Mouse (Mus musculus) WW6 (cell line): ENCODE data around the gene Pnmal1.

ENCODE experiments used
- DNase-seq: peaks from one replicate; pipeline ENCODE4 v3.0.0-alpha.2; 2013; ENCODE audit warnings: low read depth, low spot score

The Pnmal1 gene

DNA sequence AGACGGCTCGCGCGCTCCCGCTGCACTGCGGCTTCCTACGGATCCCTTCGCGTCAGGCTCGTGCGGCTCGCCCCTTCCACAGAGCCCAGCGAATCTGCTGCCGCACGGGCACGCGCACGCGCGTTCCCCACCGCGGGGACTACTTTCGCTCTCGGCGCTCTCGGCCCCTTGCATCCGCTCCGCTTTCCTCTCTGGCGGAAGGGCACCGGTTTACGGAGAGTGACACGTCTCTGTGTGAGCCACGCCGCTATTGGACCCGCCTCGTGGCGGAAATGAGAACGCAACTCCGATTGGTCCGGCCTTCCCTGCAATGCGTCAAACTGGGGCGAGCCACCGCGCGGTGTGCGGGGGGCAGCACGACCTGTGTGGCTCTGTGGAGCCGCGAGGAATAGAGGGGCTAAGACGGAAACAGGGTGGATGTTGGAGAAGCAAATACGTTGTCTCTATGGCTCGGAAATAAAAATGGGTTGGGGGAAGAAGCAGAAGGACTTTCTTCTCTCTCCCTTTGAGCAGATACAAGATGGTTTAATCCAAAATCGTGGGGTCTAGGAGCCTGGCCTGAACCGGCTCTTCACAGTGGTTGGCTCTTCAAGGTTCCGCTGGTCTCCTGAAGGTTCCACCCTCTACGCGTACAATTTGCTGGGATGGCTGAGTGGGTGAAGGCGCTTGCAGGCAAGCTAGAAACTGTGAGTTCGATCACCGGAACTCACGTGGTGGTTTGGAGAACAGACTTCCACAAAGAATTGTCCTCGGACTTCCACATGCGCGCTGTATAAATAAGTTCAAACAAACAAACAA lies 35.2 kb upstream of the Pnmal1 start, which contains the start of gene Calm3:
TSS of gene Calm3 (minus strand) at position 78 of the 798 bp plus-strand sequence.
- DNase-seq: peak; percentile 99

DNA sequence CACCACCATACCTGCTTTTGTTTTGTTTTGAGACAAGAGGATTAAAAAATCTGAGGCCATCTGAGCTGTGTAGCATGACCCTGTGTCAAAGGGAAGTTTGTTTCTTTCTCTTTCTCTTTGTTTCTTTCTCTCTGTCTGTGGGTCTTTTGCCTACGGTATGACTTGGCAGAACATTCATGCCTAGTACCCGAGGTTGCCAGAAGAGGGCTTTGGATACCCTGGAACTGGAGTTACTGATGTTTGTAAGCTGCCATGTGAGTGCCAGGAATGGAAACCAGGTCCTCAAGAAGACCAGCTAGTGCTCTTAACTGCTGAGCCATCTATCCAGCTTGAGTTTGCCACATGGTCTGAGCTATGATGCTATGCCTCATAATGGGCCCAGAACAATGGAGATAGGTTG lies 31.1 kb upstream of the Pnmal1 start:
- DNase-seq: no peak

DNA sequence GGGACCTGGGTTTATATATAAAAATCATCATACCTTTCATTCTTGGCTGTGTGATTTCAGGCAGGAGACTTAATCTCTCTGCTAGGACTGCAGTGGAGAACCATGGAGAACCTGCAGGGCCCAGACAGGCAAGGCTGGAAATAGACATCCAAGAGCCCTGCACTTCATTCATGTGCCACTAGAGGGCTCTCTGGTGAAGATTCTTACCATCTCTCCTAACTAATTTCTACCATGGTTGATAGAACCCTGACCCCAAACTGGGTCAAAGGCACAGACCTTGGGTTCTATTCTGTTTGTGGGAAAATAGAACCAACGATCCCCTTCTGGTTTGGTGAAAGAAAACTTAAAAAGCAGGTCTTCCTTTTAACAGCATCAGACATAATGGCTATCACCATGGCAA lies 28.6 kb upstream of the Pnmal1 start:
- DNase-seq: peak; percentile 38

DNA sequence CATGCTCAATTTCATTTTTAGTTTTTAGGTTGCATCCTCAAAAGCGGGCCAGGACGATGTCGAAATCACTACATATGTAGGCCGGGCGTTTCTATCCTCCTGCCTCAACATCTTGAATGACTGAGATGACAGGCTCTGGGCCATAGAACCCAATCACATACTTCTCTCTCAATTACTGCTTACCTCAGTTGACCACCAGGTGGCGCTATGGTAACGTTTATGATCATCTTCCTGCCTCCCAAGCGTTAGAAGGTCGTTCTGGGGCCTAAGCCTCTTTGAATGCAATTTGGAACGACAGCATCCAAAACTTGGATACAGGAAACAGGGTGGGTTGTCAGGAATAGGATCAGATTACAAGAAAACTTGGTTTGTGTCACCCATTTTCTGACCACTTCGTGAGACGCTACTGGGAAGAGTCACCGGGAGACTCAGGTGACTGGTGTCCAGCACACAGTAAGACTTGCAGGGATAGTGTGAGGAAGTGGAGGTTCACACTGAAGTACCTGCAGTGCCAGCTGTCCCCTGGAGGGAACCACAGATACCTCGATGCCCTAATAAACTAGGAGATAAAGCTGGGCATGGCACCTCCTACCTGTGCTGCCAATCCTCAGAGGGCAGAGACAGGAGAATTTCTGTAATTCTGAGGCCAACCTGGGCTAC lies 27.4 kb upstream of the Pnmal1 start:
- peak; percentile 54 for DNase-seq

DNA sequence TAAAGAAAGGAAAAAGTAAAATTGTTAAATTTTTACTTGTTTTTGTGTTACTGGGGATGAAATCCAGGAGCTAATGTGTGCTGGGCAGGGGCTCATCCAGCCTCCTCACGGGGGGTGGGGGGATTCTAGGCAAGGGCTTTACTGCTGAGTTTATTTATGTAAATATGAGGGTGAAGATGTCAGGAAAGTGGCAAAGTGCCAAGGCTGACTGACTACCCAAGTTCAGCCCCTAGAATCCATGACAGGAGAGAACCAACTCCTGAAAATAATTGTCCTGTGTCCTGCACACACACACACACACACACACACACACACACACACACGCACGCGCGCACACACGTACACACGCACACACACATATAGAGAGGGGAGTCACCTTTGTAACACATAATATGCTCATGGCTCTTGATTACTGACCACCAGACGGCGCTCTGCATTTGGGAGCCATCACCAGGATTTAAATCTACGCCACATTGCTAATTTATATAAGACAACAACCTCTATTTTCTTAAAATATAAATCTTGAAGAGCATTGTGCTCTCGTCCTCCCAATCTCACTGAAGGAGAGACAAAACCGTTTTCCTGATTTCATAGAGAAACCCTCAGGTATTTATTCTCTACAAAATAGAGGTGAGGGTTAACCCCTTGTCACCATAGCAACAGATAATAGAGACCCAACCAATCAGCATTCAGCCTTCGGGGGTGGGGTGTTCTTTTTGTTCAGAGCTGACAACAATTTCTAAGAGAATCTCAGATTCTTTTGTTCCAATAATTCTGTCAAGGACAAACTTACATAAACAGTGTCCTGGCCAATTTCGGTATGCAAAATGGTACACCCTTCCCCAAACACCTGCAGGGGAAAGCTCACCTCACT lies 26.5 kb upstream of the Pnmal1 start:
- no peak for DNase-seq

DNA sequence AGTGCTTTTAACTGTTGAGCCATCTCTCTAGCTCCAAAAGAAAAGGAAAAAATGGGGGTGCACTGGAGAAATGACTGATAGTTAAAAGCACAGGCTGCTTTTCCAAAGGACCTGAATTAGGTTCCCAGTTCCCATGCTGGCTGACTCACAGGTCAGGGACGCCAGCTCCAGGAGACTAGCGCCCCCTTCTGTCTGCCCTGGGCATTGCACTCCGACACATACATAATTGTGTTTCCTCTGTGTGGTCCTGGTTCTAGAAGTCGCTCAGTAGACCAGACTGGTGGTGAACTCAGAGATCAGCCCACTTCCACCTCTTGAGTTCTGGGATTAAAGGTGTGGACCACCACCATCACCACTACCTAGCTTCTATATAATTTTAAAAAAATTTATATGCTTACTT lies 22.2 kb upstream of the Pnmal1 start:
- peak; percentile 49 for DNase-seq

DNA sequence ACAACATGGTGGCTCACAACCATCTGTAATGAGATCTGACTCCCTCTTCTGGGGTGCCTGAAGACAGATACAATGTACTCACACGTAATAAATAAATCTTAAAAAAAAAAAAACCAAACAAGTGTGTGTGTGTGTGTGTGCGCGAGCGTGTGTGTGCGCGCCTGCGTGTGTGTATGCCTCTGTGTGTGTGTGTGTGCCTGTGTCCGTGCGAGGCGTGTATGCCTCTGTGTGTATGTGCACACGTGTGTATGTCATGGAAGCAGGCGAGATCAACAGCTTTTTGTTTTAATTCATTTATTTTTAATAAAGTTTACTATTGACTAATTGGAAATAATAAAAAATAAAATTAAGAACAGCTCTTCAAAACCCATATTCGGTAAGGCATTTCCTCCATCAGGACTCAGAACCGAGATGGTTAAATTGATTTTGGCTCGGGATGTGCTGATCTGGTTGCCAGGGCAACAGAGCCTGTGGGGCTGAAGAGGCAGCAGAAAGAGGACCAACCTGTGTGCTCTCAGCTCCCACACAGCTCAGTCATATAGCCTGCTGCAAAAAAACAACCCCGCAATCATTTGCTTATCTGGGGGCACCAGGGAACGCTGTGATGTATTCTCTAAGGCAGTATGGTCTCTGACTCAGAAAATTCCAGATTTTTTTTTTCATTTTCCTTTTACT lies 21.2 kb upstream of the Pnmal1 start:
- no peak for DNase-seq

DNA sequence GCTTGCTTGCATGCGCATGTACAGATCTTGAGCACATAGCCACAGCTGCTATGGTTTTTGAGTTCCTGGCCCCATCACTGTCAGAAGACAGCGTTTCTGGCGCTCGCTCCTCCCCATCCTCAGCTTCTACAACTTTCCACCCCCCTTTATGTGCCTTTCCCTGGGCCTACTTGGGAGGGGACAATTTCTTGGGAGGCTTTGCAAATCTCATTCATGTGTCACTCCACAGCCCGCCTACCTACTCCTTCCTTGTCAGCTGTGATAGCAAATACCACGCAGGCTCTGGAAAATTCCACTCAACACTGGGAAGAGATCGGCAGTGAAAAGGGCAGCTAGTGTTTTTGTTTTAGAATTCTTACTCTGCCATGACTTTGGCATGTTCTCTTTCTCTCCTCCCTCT lies 19.2 kb upstream of the Pnmal1 start:
- no peak for DNase-seq

DNA sequence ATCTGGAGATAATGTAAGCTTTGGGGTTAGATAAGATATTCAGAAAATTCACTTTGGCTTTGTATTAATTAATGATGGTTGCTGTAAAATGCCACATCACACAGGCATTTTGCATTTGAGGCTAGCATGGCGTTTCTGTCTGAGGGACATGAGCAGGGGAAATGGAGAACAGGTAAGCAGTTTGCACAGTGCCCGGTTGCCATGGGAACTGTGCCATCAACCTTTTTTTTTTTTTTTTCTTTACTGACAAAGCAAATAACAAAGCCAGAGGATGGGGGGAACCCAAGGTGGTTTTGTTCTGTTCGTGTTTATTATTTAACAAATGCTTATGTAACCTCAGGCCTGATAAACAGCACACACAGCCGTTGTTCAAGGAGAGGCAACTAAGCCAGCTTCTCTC lies 16.6 kb upstream of the Pnmal1 start:
- DNase-seq: no peak

DNA sequence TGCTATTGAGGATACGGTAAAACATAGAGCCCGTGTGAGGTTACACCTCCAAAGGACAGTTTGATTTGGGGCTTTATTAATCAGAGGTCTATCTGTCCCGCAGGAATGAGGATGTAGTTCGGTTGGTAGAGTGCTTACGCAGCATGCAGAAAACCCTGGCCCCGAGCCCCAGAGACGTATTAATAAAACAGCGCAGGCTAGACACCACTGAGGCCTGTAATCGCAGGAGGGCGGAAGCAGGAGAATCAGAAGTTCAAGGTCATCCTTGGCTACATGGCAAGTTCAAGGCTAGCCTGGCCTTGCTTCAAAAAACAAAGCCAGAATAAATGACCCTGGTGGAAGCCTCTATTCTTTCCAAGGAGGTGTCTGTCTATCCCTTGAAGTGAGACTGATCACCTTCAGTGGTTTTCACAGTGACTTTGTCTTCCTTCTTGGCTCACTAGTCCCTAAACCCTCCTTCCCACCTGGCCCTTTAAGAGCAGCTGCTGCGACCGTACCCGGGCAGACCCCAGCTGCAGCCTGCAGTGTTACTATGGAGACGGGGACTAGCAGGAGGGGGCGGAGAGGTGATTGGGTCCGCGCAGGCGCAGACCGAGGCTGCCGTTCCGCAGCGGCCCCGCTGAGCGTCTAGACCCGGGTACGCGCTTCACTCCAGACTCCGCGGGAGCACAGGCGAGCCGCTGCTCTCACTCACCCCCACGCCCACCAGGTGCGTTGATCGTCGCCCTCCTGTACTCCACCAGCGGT lies 15.2 kb upstream of the Pnmal1 start, which contains the start of gene Pnmal2:
TSS of gene Pnmal2 (plus strand) at position 622 of the 747 bp plus-strand sequence.
- peak; percentile 80 for DNase-seq

DNA sequence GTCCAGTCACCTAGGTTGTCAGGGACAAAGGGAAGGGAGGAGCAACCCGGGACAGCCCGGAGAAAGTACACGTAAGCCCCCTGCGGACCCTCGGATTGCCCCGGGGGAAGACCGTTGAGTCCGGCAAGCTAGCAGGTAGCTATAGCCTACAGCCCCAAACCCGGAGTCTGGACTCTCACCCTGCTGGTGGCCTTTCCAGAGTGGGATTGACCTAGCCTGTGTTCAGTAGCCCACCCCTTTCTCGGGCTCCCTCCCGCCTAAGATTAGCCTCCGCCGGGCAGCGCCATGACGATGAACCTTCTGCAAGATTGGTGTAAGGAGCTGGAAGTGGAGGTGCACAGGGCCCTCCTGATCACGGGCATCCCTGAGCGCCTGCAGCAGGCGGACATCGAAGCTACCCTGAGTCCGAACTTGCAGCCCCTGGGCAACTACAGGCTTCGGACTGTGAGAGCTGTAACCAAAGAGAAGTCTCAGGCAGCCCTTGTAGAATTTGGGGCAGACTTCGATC lies 14.6 kb upstream of the Pnmal1 start:
- no peak for DNase-seq

DNA sequence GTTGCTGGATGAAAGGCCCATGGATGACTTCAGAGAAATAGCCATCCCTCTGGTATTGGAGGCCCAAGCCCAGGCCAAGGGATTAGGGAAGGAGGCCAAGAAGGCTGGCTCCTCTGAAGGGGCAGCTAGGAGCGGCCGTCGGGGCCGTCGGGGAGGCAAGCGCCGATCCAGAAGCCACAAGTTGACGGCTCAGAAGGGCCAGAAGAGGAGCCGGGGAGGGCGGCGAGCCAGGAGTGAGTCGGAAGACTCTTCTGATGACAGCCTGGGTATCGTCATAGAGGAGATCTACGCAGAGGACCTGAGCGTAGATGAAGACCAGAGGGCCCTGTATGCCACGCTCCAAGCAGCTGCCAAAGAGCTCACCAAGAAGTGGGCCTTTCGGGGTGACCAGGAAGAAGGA lies 14.1 kb upstream of the Pnmal1 start:
- no peak for DNase-seq

DNA sequence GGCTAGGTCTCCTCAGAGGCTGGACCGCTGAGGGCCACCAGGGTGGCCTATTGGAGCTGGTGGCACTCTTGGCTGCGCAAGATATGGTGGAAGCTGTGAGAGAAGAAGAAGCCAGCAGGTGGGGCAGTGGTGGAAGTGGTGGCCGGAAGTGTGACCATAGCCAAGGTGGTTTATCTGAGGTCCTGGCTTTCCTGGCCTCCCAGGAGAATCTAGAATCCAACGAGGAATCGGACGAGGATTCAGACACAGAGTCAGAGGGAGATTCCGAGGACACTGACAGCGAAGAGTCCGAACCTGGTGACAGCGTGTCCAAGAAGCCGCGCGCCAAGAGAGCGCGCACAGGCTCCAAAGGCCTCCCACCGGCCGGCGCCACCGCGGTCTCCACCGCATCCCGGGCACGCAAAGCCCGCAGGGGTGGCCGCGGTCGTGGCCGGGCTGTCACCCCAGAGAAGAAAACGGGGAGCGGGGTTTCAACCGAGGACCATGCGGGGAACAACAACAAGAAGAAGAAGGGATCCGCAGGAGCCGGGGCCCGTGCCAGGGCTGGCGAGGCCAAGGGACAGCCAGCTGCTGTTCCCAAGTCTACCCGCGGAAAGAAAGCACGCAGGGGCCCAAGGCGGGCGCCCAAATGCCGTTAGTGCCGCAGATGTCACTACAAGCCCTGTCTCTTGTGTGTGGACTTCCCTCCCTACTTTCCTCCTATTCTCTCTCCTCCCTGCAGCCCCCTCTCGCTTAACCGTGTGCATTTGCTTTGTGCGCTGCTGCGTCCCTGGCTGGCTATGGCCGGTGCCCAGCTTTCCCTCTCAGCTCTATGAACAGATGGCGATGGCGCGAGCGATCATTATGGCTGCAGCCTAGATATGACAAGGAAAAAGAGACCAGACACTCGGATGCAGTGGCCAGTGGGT lies 12.8 kb upstream of the Pnmal1 start:
- no peak for DNase-seq

DNA sequence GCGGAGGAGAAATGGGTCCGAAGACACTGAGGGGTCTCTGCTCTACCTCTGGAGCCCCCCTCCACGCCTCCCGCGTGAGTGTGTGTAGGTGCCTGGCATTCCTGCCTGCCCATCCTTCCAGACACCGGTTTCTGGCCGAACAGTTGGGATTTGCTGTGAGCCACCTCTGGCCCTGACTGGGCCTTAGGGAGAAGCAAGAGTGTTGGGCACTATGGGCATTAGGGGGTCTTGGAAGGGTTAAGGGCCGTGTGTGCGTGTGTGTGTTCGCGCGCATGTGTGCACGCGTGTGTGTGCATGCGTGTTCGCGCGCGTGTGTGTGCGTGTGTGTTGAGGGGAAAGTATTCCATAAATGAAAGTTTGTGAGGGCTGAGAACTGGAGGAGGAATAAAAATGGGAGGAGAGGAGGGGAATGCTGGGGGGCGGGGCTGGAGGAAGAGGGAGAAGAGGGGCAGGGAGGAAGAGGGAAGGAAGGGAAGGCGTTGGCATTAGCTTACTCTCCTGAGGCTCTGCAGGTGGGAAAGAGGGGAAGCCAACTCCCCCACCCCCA lies 12.1 kb upstream of the Pnmal1 start:
- no peak for DNase-seq

DNA sequence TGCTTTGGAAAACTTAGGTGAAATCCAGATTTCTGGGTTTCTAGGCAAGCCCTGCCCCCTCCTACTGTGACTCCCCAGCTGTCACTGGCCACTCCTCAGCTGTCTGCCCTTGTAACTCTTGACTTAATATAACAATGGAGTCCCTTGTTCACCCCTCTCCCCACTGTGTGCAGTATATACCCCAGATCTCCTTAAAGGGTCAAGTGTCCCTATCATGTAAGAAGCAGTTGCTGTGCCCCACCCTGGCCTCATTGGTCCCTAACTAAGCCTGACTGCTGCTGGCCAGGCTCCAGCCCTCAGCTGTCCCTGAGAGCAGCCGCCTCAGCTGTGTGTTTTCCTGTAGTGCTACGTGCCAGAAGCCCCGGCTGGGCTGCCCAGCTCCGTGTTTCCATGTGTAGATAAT lies 11.5 kb upstream of the Pnmal1 start:
- DNase-seq: no peak

DNA sequence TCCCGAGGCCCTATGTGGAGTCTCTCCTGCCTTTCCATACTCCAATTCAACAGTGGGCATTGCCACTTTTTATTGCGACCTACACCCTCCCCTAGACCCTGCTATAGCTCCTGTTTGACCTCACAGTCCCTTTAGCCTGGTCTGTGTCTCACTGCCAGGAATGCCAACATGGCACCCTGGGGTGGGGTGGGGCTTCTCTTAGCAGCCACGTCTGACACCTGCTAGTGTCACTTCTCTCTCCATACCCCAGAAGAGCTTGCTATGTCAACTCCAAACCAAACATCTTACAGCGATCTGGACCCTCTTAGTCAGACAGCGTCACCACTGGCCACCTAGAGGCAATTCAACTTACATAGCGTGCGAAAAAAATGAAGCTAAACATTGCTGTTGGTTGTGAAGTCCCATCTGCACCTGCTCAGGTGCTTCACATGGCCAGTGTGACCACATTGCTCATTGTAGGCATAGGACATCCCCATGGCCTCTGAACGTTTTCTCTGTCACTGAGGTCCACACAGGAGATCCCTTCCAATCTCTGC lies 10.5 kb upstream of the Pnmal1 start:
- DNase-seq: no peak

DNA sequence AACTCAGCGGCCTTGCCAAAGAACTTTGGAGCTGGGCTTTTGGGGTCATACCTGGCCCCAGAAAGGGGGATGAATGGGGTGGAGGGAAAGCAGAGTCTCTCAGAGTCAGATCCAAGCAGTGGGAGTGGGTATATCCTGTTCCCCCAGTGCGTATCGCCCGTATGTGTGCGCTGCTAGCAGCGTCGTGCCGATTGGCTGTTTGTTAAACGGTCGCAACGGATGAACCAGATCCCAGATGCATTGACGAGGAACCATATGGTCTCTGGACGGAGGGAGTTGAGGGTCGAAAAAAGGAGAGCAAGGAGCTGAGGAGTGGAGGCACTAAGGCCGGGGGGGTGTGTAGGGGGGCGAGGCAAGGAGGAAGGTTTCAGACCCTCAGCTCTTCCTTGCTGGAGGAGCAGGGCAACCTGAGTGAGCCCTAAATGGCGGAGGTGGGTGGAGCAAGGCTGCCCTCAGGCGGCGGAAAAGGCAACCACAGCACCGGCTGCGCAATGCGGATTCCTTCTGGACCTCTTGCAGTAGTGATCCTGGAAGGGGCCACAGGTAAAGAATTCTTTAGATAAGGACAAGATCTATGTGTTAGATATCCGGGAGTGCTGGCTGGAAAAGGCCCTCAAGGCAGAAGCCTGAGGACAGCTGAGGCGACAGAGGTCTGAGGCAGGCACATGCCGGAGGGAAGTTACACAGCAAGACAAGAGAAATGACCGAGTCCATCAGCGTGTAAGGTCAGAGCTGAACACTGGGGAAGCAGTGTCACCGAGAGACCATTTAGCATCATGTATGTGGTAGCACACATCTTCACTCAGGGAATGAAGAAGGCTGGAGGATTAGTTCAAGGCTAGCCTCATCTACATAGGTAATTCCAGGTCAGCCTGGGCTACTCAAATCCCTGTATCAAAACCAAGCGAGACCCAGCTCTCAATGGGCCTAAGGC lies 9.3 kb upstream of the Pnmal1 start:
- DNase-seq: peak; percentile 58
